Mouse (Mus musculus) CD4-positive, CD25-positive, alpha-beta regulatory T cell, adult 2 months (primary cell): ENCODE measurements at regions not wholly inside any gene's neighbourhood (a gene's known extent, or its start where the extent isn't known, plus 50 kb on each side); places are given as distances from the start of the nearest gene placed in this dataset.

Source experiments
- DNase-seq: peaks from one replicate; pipeline ENCODE4 v3.0.0-alpha.2; 2012; ENCODE audit warnings: low read depth, low spot score

DNA sequence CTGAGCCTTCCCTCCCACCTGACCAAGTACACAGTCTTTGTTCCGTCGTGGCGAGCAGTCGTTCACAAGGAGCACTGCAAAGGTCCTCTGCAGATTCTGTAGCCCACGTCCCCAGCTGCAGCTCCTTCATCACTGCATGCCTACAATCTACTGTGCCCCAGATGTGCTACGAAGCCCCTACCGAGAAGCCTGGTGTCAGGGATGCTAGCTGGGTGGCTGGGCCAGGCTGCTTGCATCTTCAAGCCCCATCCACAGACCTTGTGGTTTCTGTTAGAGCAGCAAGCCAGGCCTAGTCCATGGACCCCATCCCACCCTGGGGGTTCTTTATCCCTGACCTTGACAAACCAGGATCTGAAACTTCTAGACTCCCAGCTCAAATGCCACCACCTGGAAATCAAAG lies 266.3 kb upstream of the 3110018I06Rik start:
- no peak for DNase-seq

- no peak for DNase-seq
Observed at GRCm38 (mm10) chr12:107230097-107230496, 258.3 kb upstream of the 3110018I06Rik start.

GRCm38 (mm10) chr12:107231629-107232028 lies 256.8 kb upstream of the 3110018I06Rik start:
- DNase-seq: peak; percentile 16

DNA sequence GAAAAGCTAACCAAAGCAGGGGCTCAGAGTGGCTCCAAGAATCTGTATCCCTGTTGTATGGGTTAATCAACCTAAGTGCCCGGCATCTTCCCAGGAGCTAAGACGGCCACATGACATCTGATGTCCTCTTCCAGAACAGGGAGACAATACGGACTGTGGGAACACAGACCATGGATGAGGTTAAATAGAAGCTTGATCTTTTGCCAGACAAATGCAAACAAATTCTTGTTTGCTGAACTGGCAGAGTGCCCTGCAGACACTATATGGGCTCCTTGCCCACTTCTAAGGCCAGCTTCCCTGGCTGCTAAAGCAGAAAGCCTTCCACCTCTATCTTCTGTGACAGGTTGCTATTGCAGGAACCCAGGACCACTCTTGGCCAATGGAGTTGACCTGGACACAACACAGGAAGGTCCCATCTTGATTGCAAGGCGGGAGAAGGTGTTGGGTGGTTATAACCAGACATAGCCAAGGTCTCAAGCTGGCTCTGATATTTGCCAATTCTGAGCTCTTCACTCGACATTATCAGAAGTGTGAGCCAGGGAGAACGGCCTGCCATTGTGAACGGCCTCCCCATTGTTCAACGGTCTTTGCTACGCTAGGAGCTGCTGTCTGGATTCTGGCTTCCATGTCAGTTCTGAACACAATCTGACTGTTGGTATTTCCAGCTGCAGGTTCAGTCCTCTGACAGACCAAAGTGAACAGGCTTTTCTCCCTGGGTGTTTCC lies 237.5 kb upstream of the 3110018I06Rik start:
- DNase-seq: no peak

GRCm38 (mm10) chr12:107251981-107252380 lies 236.5 kb upstream of the 3110018I06Rik start:
- DNase-seq: no peak

GRCm38 (mm10) chr12:107262076-107262475 lies 226.4 kb upstream of the 3110018I06Rik start:
- DNase-seq: no peak

DNA sequence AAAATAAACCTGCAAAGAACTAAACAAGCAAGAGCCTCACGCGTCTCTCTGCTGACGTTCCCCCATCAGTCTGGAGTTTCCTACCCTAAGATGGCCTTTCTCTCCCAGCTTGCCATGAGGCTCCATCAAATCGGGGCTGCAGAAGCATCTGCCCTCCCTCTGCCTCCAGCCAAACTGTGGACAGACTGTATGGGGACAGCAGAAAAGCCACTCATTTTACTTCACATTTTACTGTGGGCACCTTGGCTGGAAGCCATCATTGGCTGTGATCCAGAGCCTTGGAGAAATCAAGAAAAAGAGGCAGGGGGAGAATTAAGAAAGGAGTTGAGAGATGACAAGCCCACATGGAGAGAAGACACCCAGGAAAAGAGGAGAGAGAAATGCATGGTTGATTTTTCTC lies 225.9 kb upstream of the 3110018I06Rik start:
- DNase-seq: no peak

- DNase-seq: no peak
Observed at GRCm38 (mm10) chr12:107266696-107267095, 221.7 kb upstream of the 3110018I06Rik start.

- no peak for DNase-seq
Observed at GRCm38 (mm10) chr12:107285622-107286021, 202.8 kb upstream of the 3110018I06Rik start.

- DNase-seq: no peak
Observed at GRCm38 (mm10) chr12:107291377-107291776, 197.1 kb upstream of the 3110018I06Rik start.

GRCm38 (mm10) chr12:107307094-107307740 lies 181.2 kb upstream of the 3110018I06Rik start:
- DNase-seq: peak; percentile 18

- no peak for DNase-seq
Observed at GRCm38 (mm10) chr12:107315446-107315845, 173.0 kb upstream of the 3110018I06Rik start.

DNA sequence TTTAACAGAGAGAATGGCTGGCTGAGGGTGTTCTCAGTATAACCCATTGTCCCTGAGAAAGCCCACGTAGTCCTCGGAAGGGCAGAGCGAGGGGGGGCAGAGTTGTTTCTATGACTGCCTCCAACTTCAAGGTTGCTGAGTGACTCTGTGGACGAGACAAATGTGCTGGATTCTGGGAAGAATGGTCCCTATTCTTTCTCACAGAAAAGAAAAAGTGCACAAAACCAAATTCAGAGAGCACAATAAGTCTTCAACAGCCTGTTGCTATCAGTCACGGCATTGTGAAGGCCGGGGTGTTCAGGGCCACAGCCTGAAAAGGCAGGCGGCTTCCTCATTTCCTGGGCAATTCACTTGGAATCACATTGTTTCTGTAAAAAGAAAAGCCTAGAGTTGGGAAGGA lies 165.6 kb upstream of the 3110018I06Rik start:
- DNase-seq: no peak

DNA sequence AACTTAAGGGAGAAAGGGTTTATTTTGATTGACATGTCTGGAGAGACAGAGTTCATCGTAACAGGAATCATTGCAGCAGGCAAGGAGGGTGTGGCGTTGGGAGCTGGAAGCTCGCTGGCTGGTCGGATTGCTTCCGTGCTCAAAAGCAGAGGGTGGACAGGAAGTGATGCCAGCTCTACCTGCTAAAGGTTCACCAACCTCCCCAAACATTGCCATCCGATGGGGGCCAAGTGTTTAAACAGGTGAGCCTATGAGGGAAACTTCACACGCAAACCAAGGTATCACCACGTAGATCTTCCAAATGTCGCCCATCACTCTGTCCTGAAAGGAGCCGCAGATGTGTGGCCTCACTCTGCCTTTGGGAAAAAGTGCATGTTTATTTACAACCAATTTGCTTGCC lies 162.3 kb upstream of the 3110018I06Rik start:
- DNase-seq: no peak

- no peak for DNase-seq
Observed at GRCm38 (mm10) chr12:107327107-107327770, 161.2 kb upstream of the 3110018I06Rik start.

DNA sequence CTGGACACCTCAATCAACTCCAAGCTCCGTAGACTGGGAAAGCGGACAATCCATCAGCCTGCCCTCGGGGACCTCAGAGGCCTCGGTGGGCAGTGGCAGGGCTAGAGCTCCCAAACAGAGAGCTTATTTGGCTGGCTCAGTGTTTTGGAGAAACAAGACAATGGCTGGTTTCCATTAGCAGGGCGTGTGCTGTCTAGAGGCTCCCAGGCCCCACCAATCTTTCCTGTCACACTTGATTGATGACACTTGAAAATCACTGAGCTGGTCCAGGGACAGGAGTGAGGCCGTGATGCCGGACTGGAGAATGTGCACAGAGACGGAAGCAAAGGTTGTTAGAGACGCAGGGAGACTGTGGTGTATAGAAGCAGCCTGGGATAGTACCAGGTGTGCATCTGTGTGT lies 159.4 kb upstream of the 3110018I06Rik start:
- no peak for DNase-seq

- no peak for DNase-seq
Observed at GRCm38 (mm10) chr12:107334366-107334765, 154.1 kb upstream of the 3110018I06Rik start.

DNA sequence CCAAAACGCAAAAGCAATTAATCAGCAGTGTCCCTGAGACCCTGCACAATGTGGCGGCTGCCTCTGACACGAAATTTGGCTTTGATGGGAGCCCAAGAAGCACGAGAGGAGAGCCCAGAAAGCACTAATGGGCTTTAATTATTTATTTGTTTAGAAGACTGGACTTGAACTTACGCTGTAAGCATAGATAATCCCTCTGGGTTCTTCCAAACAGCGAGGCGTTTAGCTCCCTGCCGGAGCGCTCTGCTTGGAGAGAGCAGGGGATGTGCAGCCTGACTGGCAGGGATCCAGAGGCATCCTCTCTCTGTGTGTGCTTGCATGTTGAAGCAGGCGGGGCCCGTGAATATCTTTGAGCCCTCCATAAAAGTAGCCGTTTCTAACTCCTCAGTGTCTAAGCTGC lies 153.3 kb upstream of the 3110018I06Rik start:
- no peak for DNase-seq

DNA sequence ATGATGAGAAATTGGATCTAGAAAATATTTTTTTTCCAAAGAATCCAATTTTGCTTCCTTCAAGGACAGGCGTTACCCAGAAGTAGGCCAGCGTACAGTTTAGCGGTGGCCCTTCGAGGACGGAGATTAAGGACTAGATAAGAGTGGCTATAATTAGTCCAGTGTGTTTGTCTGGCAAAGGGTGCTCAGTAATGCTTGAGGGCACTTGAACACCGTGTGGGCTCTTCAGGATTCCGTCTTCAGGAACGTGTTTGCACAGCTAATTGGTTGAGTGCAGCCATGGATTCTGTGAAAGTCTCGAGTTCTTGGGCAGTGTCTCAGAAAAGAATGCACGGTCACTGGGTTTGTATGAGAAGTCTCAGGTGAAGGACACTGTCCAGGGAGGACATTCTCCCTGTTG lies 149.7 kb upstream of the 3110018I06Rik start:
- DNase-seq: no peak

DNA sequence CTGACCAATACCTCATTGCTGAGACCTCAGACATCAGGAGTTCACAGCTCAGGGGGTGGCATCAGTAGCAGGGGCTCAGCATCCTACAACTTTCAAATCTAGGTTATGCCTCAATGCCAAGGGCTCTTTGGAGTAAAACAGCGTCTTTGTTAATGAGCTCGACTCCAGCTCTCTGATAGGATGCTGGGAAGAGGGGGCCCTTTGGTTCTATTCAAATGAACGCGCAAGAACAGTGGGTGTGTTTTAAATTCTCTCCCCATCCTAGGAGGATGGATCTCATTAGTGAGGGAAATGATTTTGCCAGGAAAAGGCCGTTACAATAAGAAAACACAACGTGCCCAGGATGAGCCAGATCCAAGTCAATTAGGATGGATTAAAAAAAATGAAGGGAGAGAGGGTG lies 132.2 kb upstream of the 3110018I06Rik start:
- DNase-seq: no peak

GRCm38 (mm10) chr12:107356974-107357373 lies 131.5 kb upstream of the 3110018I06Rik start:
- DNase-seq: peak; percentile 32

GRCm38 (mm10) chr12:107360511-107360910 lies 127.9 kb upstream of the 3110018I06Rik start:
- no peak for DNase-seq

- peak; percentile 52 for DNase-seq
Observed at GRCm38 (mm10) chr12:107361606-107362005, 126.8 kb upstream of the 3110018I06Rik start.
